Mouse (Mus musculus) brain, embryonic 14.5 days (tissue): ENCODE measurements at regions not wholly inside any gene's neighbourhood (a gene's known extent, or its start where the extent isn't known, plus 50 kb on each side); places are given as distances from the start of the nearest gene placed in this dataset.

Experiments used
- DNase-seq: peaks from one replicate; pipeline ENCODE4 v3.0.0-alpha.2; 2011; ENCODE audit warnings: low read depth
- CTCF ChIP-seq: fragments of 200-500 bp; IDR thresholded peaks from 2 replicates; pipeline ENCODE4 v1.5.1; 2012; ENCODE audit warnings: inconsistent platforms, mild to moderate bottlenecking, moderate library complexity, borderline replicate concordance; ENCODE audit not compliant: insufficient read depth, insufficient read length; ENCODE audit errors: extremely low read depth
- POLR2A ChIP-seq: fragments of 200-500 bp; IDR thresholded peaks from 2 replicates; pipeline ENCODE4 v1.6.1; 2012; ENCODE audit warnings: mild to moderate bottlenecking, inconsistent platforms, borderline replicate concordance; ENCODE audit not compliant: poor library complexity, insufficient read depth, insufficient read length, severe bottlenecking; ENCODE audit errors: extremely low read depth

GRCm38 (mm10) chr14:57224381-57224780 is 91.0 kb upstream of the Gjb6 start:
- TF ChIP-seq POLR2A (no peak), CTCF (no peak)
- peak; percentile 31 for DNase-seq

- no peak for DNase-seq
- TF ChIP-seq CTCF (no peak), POLR2A (no peak)
Measured at GRCm38 (mm10) chr14:57220343-57220742, 86.9 kb upstream of the Gjb6 start.

GRCm38 (mm10) chr14:57219643-57220042 is 86.2 kb upstream of the Gjb6 start:
- no peak for TF ChIP-seq POLR2A
- no peak for TF ChIP-seq CTCF
- no peak for DNase-seq

GRCm38 (mm10) chr14:57219097-57219618 is 85.7 kb upstream of the Gjb6 start:
- no peak for DNase-seq
- TF ChIP-seq CTCF: no peak
- no peak for TF ChIP-seq POLR2A

GRCm38 (mm10) chr14:57187814-57188213 is 54.4 kb upstream of the Gjb6 start:
- DNase-seq: no peak
- TF ChIP-seq POLR2A (no peak), CTCF (no peak)
